Mouse (Mus musculus) adrenal gland, adult (tissue): ENCODE results near the gene Lrp6.

ENCODE experiments used
- DNase-seq, 2 experiments: peaks; one replicate each; pipeline ENCODE4 v3.0.0; 2022 to 2023; ENCODE audit warnings: low spot score in 1 of 2; ENCODE audit not compliant: inconsistent age in 2 of 2

Lrp6 gene

DNA sequence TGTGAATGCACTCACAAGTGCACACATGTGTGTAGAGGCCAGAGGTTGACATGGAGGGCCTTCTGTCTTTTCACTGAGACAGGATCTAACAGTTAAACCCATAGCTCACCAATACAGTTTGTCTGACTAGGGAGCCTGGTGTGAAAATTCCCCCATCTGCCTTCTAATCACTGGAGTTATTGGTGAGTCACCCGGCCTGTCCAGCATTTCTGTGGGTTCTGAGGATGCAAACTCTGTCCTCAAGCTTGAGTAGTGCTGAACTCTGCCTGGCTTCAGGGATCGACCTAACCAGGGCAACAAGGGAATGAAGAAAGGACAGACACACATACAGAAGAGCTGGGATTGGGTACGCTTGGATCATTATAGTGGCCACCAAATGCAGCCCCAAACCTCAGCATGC lies 125.0 kb downstream of the Lrp6 start:
- no peak for DNase-seq

DNA sequence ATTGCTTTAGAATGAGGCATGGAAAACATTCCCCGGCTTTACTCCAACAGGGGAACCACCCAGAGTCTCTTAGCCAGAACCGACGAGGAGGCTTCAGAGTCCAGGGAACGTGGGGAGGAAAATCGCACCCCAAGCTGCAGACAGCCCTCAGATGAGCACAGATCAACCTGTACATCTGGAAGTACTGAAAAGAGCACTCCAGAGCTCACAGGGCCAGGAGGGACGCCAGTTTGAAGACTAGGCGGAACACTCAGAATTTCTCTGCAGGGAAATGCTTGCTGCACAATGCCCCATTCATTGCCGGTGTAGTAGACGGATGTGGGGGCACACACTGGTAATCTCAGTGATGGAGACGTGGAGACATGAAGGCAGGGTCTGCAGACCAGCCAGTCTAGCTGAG lies 126.7 kb downstream of the Lrp6 start:
- no peak for DNase-seq

DNA sequence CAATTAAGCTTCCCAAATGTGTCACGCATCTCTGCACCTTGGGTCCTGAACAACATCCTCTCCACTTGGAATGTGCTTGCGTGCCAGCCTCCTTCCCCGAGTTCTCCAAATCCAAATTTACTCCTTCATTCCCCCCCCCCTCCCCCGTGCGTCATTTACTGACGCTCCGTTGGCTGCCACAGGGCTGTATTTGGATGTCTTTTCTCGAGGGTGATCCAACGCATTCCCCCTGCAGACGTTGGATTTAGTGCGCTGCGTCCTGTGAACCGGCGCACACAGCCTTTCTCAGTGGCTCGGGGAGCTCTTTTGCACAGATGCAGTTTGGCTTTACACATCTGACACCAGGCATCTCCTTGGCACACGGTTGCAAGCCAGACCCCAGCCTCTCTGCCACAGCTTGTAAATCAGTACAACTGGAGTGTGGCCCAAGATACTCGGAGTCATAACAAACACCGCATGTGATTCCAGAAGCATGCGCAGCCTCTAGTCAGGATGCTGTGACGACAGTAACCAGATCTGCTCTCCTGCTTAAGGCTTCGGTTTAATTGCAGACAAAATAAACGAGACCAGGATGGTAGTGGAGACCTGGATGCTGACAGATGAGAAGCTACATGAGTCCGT lies 127.3 kb downstream of the Lrp6 start:
- no peak for DNase-seq

DNA sequence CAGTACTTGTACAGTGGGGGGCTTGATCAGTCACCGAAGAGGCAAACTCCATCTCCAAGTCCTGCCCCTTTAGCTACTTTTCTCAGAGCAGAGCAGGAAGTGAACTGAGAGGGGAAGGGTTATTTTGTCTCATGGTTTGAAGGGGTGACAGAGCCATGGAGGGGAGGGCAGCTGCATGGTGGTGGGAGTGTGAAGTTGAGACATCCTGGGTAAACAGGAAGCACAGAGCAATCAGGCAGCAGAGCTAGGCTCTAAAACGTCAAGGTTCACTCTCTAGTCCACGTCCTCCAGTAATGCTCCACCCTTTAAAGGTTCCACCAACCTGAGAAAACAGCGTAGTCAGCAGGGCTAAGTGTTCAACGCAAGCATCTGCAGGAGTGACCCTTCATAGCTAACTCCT lies 129.8 kb downstream of the Lrp6 start:
- DNase-seq, result no peak

DNA sequence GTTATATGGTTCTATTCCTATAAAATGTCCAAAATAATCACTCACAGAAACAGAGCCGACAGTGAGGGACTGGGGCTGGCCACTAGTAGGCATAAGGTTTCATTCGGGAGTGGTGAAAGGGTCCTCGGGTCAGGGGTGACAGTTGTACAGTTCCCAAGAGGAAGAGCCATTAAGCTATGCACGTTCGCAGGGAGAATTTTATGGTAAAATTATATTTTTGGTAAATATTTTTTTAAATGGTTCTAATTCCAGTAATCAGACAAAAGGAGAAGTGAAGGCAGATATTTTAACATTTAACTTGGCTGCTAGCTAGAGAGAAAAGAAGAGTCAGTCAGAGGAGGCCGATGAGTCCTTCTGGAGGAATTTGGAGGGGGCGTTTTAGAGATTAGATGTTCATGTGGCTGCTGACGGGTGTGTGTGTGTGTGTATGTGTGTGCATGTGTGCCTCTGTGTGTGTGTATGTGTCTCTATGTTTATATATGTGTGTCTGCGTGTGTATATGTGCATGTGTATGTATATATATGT lies 131.8 kb downstream of the Lrp6 start:
- no peak for DNase-seq

DNA sequence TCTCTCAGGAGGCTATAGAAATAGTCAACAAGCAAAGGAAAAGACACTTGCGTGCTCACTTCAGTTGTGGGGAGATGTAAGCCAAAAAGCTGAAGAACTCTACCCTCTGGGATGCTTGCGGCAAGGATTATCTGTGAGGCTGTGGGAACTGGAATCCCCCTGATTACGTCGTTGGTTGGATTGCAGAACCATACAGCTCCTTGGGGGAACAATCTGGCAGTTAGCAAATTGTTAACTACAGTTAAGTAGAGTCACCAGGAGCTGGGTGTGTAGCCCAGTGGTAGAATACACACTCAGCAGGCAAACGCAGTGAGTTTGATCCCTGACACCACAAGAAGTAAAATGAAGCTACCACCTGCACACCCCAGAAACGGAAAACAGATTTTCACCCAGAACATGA lies 132.7 kb downstream of the Lrp6 start:
- DNase-seq, result no peak

DNA sequence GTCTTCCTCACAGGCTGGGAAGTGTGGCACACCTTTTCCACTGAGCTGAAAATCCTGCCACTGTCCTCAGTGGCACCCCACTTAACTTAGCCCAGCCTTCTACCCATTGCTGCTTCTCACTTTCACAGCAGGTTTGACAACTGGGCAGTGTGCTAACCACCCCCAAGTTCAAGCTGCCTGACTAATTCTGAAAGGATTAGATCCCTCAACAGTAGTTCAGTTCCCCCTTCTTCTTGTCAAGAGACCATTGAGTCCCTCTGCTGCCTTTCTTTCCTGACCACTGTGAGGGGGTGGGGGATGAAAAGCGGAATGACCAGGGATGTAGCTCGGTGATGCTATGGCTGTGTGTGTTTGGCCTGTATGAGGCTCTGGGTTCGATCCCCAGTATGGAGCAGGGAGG lies 133.5 kb downstream of the Lrp6 start:
- DNase-seq, result no peak

DNA sequence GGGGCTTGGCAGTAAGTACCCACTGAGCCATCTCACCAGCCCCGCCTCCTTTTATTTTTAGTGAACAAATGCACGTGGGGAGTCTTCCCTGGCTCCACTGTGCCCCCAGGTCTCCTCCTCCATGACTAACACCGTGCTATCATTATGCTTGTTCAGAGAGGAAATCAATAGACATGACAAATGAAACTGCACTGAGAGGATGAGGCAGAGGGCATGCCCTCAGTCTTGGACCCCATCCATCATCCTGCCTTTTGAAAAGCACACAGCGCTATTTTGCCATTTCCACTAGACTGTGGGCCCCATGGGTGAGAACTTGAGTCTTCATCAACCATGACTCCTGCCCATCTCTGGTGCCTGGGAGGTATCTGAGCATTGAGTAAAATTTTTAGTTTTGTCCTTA lies 135.2 kb downstream of the Lrp6 start:
- no peak for DNase-seq

DNA sequence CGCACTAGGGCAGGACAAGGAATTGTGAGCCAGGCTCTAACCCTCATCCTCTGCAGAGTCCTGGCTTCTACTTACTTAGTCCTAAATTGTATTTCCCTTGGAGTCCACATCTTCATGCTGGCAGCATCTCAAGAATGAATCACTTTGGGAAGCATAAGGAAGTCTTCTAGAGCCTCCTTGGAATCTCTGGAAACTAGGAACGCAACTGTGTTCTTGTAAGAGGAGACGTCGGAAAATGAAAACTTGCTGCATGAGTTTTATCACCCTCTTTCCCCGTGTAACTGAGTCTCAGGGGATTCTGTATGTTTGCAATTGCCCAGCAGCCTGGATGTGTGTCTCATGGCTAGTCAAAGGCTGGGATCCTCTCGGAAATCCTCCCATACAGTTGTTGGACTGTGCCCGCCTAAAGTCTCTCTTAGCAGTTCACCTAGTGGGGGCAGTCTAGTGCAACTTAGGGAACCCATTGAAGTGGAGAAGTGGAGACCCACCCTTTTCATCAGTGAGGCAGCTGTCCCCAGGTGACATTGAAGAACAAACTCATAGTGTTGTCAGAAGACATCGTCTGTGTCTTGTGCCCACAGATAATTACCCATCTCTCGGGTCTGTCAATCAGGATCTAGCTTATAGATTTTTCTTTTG lies 136.5 kb downstream of the Lrp6 start:
- no peak for DNase-seq

DNA sequence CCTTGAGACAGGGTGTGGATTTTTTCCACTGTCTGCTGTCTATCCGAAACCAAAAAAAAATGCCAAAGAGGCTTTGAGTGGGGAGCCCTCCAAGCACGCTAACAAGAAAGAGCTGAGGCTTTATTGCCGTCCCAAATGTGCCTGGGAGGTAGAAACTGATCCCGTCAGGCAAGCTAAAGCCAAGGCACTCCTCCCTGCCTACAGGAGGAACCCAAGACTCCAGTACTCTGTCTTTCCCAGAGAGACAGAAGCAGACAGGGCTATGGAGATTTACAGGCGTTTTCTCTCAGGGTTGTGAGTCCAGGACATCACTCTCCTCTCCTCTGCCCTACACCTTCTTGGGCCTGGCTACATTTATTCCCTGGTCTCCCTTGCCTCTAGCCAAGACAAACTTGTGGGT lies 138.3 kb downstream of the Lrp6 start:
- DNase-seq, result no peak

DNA sequence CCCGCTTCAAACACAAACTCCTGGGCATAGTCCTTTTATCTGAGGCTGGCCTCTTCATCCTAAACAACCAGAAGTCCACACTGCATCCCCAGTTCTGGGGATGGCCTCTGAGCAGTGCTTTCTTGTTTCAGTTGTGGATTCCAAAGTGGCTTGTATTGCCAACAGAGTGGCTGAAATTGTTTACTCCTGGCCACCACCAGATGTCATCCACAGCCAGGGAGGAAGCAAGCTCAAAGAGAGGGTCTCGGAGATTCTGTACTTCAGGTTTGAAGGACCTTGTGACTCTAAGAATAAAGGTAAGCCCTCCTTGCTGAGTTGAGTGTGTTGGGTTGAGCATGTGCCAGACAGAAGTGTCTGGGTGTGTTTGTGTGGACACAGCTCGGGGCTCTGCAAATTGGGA lies 139.6 kb downstream of the Lrp6 start:
- DNase-seq, result no peak

DNA sequence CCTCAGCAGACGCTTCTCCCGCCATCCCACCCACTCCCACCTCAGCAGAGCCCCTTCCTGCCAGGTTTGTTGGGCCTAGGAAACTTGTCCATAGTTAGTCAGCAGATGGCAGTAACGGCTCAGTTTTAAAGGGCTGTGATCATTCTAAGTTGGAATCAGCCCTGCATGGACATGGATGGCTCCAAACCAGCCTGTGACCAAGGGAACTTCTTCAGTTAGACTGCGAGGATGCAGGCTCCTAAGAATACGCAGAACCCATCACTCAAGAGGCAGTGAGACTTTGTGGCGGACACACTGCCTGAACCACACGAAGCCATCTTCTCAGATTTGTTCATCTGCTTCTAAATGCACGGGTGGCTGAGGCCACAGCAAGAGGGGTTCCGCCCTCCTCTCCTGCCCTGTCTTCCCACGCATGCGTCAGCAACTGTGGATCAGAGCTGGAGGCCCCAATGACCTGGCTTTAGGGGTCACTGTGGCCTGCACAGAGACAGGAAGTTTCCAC lies 141.5 kb downstream of the Lrp6 start:
- DNase-seq, result peak; percentile 68 to 92

DNA sequence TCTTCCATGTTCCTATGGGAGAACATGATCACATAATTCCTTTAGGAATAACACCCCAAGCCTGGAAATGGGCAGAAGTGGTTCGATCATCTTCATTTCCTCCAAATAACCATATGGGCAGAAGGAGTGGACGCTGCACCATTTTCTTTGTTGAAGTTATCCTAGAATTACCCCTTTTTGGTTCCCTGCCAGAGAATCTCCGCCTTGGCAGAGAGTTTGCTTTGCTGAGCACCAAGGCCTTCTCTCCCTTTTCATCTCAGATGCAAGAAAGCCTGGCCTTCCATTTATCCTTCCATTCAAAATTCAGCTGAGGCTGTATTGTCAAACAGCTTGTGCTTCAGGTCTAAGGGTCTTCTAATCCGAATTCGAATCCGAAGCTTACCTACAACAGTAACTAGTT lies 144.8 kb downstream of the Lrp6 start:
- peak; percentile 46 to 84 for DNase-seq

DNA sequence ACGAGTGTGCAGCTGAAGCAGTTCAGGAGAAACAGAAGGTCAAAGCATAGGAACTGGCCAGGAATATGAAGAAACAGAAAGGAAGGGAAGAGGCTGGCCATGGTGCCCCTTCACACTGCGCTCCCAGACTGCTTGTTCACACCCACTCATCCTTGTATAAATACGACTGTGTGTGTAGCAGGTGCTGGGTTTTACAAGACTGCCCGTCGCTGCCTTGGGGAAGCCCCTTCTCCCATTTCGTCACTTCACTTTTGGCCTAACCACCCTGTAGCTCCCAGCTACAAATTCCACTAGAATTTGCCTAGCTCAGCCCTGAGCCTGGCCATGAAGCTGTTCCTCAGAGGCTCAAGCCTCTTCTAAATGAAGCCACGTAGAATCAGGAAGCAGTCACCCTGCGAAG lies 146.4 kb downstream of the Lrp6 start:
- DNase-seq, result no peak

DNA sequence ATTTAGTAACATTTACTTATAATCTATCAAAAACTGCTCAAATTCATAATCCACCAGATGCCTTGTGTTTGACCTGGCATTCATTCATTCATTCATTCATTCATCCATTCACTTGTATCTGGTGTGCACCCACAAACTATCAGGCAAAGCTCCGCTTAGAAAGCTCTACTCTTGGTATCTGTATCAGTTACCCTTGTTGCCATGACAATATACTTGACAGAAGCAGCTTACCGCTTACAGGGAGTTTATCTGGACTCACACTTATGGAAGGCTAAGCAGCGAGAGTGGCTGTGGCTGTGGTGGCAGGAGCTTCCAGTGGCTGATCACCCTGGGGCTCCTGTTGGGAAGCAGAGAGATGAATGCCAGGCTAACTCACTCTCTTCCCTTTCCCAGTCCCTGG lies 148.9 kb downstream of the Lrp6 start:
- DNase-seq, result no peak

DNA sequence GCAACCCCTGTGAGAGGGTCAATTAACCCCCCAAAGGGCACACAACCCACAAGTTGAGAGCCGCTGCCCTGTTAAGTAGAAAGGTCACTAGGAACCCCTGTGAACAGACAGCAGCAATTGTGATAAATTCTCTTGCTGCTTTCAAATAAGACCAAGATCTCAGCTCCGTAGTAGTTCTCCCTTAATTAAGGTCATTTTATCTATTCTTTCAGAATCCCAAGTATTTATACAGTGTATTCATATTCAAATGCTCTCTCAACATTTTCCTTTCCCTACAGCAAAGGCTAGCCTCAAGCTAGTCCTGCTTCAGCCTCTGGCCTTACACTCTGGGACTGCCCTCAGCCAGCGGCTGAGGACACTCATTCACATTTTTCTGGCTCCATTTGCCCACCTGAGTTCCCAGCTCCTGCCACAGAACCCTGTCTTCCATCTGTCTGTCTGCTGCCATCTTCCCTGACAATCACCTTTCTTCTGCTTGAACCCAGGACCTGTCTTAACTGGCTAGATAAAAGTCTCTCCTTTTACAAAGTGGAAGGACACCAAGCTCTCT lies 150.1 kb downstream of the Lrp6 start:
- DNase-seq, result no peak

DNA sequence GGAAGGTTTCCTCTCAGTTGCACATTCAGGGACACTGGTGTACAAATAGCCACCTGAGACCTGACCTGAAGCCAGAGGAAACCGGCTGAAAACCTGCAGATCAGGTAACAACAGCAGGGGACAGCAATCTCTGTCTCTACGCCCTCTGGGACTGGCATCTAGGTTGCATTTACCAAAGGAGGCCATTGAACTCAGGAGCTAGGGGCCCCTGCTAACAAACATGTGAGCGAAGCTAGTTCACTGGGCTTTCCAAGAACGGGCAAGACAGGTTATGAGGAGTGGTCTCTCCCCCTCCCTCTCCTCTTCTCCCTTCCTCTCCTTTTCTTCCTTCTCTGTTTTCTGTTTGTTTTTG lies 152.3 kb downstream of the Lrp6 start:
- no peak for DNase-seq

DNA sequence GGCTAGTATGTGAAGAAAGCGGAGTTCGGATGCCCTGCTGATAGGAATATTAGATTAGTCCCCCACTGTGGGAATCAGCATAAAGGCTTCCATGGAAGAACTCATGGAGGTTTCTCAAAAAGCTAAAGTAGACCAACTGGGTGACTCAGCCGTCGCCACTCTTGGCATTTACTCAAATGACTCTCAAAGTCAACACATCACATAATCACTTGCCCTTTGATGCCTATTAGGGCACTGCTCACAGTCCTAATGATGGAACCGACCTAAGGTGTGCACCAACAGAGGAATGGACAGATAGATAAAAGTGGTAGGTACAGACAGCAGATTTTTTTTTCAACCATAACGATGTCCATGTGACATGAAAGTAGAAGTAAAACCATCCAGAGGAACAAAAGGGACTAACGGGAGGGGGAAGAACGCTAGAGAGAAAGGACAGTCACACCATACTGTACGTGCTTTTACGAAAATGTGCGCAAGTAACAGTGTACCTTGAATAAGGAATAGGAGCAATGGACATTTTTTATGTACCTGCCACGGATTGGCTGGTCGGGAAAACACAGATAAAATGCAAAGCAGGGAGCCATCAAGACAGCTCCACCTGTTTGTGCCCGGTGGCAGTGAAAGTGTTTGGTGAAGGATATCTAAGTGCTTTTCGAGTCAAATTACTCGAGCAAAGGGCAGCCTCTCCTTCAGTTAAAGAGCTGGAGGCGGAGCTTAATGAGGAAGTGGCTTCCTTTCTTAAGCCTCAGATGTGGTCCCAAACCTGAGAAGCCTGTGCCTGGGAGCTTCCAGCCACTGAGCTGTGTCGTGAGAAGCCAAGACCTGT lies 152.8 kb downstream of the Lrp6 start:
- peak in 1 of 2 experiments; percentile 65 for DNase-seq

DNA sequence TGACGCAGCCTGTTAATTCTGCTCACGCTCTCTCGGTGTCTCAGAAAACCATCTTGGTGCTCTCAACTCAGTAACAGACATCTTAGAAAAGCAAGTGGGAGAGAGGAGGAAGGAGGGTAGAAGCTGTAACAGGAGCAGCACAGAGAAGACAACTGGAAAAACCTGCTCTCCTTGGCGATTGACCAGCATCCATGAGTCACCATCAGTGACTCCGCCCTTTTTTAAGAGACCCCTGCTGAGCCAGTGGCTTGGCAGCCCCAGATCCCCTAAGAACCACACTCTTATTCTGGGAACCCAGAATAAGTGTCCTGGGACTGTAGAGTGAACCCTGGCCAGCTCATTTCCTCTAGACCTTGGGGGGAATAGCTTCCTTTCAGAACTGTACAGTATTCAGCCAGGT lies 159.5 kb downstream of the Lrp6 start:
- DNase-seq, result no peak

DNA sequence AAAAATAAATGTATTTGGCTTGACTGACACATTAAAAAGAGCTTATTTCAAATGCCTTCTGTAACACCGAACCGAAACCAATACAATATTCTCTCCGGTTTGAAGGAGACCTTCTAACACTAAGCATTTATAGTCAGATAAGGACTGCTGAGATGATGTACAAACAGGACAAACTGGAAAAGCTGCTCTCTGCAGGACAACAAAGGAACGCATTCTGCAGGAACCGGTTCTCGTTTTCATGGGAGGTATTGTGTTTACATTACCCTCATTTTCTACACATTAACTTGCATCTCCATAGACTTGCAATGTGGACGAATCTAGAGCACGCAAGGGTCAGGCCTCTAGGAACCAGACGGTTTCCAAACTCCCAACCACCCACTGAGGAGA lies 163.1 kb downstream of the Lrp6 start:
- no peak for DNase-seq

DNA sequence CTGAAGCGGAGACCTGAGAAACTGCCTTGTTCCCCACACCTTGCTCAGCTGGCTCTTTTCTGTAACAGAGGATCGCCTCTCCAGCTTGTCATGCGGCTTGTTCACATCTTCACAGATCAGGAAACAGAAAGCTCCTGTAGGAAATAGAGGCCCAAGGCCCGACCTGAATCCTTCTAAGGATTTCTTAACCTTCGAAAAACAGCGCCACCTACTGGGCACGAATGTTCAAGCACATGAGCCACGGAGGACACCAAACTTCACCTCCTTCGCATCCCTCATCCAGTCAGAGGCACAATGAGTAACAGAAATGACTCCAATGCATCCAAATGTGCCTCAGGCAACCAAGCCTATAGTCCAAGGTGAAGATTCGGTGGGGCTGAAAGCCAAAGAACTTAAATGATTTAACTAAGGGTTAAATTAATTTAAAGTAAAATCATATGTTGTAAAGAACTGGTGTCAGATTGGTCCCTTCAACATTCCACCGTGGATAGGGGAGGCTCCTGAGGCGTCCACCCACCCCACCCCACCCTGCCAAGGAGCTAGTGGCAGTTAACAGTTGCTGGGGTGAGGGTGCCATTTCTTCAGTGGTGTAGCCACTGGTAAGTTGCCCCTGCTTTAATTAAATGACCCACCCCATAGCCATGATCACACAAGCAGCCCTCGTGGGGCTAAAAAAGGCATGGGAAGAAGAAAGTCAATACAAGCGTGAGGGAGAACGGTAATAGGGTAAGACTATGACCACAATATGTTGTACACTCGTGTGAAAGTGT lies 163.7 kb downstream of the Lrp6 start:
- peak; percentile 49 to 85 for DNase-seq
